Mouse (Mus musculus) erythroblast, adult 5-6 weeks (primary cell): ENCODE measurements around the gene Ptger1. TPM values are rescaled to one million over a fixed set of nuclear protein-coding genes. Genes with fewer than 3 reads are reported as not detected.
A peak's percentile ranks its signal among the peaks of the same experiment; 100 is the strongest.

ENCODE experiments used
- ATAC-seq: replicated peaks from 2 replicates; pipeline ENCODE4 v1.8.0; 2016; ENCODE audit warnings: moderate number of reproducible peaks, mild to moderate bottlenecking, moderate TSS enrichment, inconsistent platforms; ENCODE audit not compliant: poor library complexity, low FRiP score, severe bottlenecking
- total RNA-seq, 2 experiments: library from RNA; stranded (forward) in 1 of 2; stranded (reverse) in 1 of 2; fragments of 150-400 nt in 1 of 2; fragments of 200-764, 138-1000 nt in 1 of 2; gene quantifications; 2 replicates each; pipeline versions ENCODE4 v1.2.3 to v1.2.4; 2015 to 2017; ENCODE audit warnings: low replicate concordance in 2 of 2

Ptger1 gene
- total RNA-seq, 2 experiments from 2014 or later, result 0.60 TPM; not detected in 1

DNA sequence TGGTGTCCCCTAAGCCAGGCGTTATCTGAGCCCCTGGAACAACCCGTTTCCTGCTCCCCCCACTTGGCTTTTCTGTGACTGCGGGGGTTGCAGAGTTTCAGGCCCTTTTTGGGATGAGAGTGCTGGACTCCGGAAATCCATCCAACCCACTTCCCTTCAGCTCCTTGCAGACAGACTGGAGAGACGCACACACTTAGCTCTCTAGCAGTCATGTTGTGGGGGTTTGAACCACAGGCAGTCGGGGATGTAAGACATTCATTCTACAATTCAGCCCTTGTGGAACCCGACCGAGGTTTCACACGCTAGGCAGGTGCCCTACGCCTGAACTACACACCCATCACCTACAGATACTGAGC, 12.8 kb upstream of the Ptger1 start:
- no peak for ATAC-seq

DNA sequence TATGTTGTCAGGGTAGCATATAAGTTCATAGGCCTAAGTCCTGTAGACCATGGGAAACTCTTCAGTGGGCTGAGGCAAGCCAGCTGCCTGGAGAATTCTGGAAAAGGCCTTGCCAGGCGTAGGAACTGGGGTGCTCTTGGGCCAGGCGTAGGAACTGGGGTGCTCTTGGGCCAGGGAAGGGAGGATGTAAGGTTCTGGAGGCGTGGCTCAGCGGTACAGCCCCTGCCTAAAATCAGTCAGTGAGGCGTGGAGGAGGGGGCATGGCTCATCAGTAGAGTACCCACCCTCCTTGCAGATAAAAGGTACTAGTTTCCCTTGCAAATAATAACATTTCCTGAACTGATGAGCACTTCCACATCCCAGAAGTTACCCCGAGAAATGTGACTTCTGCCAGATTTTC, 11.8 kb upstream of the Ptger1 start:
- ATAC-seq, result no peak

DNA sequence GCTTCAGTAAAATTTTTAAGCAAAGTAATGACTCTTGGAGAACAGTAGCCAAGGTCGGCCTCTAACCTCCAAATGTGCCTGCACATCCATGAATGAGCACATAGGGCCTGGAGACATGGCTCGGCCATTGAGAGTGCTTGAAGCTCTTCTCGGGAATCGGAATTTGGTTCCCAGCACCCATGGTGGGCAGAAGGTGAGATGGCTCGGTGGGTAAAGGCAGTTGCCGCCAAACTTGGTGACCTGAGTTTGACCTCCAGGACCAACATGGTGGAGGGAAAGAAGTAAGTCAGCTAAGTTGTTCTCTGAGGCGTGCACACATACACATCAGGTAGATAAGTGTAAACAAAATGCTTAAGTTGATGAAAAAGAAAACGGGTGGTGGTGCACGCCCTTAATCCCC, 10.4 kb upstream of the Ptger1 start:
- ATAC-seq, result no peak

DNA sequence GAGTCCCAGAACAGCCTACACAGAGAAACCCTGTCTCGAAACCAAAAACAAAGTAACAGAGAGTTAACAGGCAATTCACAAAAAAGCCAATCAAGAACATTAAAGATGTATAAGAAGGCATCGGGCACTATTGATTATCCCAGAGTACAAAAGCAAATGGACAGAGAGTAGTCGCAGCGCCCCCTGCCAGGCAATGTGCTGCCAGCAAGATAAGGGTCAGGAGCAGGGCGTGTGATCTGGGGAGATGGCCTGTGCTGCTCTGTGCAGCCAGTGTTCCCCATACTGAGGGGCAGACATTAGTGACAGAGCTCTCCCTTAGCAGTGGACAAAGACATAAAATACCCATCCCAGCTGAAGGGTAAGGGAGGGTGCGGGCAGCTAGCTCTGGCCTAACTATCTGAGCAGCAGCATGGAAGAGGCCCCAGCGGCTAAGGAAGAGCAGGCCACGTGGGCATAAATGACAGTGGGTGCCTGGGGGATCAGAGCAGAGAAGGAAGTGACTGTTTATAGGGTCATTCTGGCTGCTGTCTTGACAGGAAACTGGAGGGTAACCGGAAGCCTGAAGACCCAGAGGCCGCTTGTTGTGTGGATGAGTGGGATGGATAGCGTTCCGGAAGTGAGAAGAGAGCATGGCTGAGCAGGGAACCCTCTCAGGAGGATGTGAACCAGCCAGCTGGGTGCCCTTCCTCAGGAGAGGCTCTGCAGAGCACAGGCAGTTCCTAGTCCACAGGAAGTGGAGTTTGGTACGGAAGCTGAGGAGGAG, 9.8 kb upstream of the Ptger1 start:
- ATAC-seq, result no peak

DNA sequence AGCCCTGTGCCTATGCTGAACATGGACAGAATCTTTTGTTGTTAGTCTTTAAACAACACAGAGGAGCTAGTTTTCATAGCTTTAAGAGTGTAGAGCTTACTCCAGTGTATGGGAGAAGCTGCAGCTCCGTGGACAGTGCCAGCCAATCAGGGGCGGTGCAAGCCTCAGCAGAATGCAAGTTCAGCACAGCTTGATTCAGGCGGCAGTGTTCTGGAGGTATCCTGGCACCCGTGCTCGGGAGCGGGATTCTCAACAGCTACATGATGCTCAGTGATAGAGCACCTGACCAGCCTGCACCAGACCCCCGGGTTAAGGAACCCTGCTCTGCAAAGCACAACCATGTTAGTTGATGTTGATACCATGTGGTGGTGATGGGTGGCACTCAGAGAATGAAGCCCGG, 5.9 kb upstream of the Ptger1 start:
- ATAC-seq, result no peak

DNA sequence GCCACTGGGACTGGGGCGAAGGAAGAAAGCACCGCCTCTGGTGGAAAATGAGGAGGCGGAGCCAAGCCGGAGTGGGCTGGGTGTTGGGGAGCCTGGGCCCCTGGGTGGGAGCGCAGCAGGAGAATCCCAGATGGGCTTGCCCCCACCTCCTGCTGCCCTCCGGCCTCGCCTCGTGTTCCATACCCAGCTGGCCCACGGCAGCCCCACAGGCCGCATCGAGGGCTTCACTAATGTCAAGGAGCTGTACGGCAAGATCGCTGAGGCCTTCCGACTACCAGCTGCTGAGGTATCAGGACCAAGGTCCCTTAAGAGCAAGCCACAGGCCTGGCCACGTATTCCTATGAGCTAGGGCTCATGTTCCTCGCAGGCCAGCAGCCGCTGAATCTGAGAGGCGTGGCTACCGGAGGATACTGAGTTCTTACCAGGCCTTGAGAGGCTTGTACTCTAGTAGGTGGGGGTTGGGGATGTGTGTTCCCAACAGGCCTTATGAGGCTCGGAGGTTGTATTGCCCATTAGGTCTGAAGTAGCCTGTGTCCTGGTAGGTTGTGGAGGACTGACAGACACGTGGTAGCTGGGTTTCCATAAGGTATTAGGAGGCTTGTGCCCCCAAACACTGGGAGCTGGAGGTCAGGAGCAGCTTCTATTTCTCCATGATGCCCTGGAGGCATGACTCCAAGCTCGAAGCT, 5.3 kb upstream of the Ptger1 start:
- no peak for ATAC-seq

DNA sequence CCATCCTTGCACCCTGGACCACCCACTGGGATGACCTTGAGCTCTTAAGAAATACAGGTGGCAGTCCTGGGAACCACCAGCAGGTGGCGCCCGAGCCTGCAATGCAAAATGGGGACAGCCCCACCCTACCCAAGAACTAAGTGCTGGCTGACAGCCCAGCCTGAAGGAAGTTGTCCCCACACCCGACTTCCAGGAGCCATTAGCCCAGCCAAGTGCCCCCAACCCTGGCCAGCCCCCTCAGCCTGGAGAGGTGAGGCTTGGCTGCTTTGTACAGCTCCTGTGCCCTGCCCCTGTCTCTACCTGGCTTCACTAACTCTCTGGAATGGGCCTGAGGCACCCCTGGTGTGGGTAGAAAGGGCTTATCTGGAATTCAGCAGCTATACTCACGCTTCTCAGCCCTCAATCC, 4.1 kb upstream of the Ptger1 start:
- peak; percentile 77 for ATAC-seq

DNA sequence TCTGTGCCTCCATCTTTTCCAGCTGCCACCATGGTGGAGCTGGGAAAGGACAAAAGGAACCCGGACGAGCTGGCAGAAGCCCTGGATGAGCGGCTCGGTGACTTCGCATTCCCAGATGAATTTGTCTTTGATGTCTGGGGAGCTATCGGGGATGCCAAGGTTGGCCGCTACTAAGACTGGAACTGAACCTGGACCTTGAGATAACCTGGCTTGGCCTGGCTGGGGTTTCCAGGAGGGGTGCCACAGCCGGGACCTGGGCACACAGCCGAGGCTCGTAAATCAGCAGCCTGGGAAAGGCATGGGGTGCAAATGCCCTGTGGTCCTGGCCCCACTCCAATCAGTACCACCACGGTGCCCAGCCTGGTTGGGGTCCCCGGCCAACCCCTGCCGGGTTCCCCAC, 2.4 kb upstream of the Ptger1 start:
- no peak for ATAC-seq

DNA sequence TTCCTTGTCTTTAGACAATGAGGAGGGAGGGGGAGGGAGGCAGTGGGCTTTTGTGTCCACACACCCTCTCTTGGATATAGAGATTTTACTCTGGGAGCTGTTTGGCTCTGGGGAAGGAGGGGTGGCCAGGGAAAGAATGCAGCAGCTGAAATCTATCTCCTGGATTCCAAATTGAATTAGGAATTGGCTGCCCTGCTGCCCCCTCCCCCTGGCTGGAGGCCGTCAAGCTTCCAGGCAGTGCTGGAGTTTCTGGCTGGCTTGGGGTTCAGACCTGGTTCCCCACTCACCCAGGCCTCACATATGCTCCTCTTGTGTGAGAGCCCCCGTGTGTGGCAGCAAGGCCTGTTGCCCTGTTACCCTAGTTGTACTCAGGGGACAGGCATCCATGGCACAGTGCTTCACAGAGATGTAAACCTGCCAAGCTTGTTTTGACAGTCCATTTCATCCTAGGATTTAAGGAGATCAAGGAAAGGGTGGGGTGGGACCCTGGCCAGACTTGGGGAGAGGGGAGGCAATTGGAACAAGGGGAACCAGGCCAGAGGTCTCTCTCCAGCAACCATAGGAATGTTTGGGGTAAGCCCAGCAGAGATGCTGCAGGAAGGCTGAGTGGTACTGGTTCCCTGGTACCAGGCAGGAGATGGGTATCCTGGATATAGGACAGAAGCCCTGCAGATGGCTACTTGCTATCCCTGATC, 1.4 kb upstream of the Ptger1 start:
- ATAC-seq, result no peak

DNA sequence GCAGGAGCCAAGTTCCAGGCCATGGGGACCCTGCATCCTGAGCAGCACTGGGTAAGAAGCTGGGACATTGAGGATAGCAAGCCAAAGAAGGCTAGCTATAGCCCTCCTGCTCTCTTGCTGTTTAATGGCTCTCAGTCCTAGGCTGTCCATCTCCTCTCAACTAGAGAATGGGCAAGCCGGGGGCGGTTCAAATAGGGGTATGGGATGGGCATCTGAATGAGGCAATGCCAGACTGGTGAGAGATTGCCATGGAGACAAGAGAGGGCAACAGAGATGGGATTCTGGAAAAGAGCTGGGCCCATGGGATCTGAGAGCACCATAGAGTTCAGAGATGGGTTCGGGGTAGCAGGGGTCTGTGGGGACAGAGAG, 372 bp downstream of the Ptger1 start:
- ATAC-seq, result no peak

DNA sequence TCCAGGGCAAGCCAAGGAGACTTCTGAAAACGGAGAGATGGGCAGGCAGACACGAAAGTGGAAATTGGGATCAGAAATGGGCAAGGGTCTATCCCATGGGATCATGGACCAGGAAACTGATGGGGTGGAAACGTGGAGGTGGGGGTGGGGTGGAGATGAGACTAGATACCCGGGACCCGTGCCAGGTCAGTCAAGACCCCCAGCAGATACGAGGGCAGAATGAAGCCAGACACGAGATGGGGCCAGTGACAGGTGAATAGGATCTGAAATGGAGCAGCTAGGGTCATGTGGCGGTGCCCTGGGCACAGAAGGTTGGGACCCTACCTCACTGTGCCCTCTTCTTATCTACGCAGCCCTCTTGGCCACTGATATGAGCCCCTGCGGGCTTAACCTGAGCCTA, 1.0 kb downstream of the Ptger1 start:
- ATAC-seq, result no peak

DNA sequence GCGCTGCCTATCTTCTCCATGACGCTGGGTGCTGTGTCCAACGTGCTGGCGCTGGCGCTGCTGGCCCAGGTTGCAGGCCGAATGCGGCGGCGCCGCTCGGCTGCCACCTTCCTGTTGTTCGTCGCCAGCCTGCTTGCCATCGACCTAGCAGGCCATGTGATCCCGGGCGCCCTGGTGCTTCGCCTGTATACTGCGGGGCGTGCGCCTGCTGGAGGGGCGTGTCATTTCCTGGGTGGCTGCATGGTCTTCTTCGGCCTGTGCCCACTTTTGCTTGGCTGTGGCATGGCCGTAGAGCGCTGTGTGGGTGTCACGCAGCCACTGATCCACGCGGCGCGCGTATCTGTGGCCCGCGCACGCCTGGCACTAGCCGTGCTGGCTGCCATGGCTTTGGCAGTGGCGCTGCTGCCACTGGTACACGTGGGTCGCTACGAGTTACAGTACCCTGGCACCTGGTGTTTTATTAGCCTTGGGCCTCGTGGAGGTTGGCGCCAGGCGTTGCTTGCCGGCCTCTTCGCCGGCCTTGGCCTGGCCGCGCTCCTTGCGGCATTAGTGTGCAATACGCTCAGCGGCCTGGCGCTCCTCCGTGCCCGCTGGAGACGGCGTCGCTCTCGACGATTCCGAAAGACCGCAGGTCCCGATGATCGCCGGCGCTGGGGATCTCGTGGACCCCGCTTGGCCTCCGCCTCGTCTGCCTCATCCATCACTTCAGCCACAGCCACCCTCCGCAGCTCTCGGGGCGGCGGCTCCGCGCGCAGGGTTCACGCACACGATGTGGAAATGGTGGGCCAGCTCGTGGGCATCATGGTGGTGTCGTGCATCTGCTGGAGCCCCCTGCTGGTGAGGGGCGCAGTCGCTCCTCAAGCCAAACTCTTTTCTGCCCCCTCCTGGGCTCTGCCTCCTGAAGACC, 1.8 kb downstream of the Ptger1 start:
- ATAC-seq, result 0 out of 2 replicates have a peak, but pooled peaks have one; percentile 29

DNA sequence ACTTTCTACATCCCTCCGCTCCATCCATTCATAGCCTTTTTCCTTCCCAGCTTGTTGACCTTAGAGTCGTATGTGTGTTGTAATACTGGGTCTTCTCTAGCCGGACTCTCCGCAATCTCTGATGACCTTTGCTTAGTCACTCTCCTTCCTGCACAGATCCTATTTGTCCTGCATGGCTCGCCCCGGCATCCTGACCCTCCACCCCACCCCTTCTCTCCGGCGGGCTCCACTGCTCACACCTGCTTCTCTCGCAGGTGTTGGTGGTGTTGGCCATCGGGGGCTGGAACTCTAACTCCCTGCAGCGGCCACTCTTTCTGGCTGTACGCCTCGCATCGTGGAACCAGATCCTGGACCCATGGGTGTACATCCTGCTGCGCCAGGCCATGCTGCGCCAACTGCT, 2.5 kb downstream of the Ptger1 start:
- ATAC-seq, result no peak

DNA sequence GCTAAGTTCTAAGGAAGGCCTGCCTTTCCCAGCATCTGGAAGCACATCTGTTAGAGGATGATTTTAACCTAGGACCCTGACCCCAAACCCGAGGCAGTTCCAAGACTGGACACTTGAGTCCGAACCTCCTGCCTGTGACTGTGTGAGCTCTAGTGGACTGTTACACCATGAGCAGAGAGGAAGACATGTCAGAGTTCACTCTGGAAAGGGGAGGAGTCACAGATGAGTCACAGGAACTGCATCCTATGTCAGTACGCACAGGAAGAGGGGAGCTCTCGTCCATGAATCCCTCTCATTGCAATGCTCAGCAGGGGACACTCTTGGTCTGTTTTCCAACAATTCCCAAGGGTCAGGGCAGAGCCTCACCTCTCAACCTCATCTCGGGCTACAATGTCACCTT, 6.5 kb downstream of the Ptger1 start:
- no peak for ATAC-seq

DNA sequence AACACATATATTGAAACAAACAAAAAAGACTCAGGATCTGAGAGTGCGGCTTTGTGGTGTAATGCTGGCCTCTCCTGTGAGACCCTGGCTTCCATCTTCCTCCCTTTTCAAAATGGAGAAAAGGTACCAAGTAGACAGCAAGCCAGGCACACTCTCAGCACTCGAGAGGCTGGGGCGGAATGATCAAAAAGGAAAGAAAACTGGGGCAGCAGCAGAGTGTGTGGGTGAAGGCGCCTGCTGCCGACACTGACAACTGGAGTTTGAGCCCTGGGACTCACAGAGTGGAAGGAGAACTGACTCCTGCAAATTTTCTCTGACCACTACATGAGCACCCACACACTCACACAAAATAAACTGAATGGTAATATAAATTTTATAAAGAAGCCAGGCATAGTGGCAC, 8.0 kb downstream of the Ptger1 start:
- no peak for ATAC-seq

DNA sequence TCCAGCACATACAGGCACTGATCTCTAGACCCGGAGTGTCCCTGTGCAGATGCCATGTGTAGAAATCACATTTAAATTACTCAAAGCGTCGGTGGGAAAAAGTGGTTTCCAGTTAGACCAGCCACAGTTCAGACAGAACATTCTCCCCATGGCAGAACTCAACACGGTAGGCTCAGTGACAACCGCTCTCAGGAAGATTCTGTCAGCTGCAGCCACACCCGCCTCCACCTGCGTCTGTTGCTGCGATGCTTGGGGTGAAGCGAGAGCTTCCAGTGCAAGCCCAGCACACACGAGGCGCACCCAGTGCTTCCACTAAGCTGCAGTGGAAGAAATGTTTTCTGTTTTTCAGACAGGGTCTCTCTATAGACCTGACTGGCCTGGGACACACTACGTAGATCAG, 13.4 kb downstream of the Ptger1 start:
- no peak for ATAC-seq

DNA sequence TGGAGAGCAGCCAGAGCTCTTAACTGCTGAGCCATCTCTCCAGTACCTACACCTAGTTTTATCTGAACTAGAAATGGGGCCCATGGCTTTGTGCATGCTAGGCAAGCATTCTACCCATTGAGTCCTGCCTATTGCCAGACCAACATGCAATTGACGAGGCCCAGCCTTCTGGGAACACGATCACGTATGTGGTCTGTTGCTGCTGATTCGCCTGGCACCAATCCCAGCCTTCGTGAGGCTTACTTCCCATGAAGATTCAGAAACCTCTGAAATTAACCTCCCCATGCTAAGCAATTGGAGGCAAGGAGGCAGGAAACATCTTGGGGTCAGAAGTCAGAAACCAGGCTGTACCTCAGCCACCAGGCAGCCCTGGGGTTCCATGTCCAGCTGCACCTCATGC, 14.1 kb downstream of the Ptger1 start:
- no peak for ATAC-seq

DNA sequence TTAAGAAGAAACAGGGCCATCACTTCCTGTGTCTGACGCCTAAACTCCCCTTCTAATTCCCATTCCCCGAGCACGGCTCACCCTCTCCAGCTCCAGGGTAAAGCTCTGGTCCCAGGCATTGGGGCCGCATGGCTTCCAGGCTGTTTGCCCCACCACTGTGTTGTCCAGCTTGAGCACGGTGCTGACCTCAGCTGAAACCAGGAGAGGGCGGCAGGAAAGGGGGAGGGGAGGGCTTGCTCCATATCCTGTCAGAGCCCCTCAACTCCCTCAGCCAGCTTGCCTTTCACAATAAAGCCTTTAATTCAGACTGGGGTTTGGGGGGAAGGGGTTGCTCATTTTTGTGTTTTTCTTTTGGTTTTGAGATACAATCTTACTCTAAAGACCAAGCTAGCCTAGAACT, 14.6 kb downstream of the Ptger1 start:
- ATAC-seq, result no peak

DNA sequence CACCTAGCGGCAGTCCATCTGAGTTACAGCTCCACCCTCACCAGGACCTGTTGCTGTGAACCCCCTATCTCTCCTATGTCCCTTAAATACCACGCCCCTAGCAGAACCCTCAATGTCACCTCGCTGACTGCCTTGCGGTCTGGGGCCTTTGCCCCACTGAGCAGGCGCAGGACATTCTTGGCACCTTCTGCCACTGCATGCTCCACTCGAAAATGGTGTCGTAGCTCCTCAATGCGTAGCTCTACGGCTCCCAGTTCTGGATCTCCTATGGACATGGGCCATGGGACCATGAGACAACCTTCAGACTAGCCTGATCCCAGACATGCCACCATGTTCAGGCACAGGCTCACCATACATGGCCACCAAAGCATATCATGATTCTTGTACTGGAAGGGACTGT, 18.0 kb downstream of the Ptger1 start:
- no peak for ATAC-seq

DNA sequence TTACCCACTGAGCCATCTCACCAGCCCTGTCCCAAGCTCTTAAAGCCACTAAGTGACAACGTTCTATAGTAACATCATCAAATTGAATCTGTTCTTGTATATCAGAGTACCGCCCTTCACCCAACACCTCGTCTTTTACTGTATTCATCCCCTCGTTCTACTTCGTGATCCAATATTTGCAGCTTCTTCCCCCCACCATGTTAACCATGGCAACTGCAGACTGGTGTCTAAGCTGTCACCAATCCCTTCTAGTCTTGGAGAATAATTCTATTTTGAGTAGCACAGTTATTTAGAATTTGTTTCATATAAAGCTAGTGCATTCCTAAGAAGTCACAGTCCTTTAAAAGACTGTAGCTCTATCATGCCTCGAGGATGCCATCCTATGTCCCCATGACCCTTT, 22.8 kb downstream of the Ptger1 start:
- ATAC-seq, result no peak
